Mouse (Mus musculus) hindbrain, postnatal 0 days (tissue): Measurements from ENCODE around the gene Tbck. TPM values are rescaled to one million over a fixed set of nuclear protein-coding genes. Genes with fewer than 3 reads are reported as not detected.

ENCODE experiments used
- ATAC-seq: fragments of 200-750 bp; cut with Nextera tagmentation; 2 replicates; pipeline ENCODE4 v1.8.0; 2017; ENCODE audit warnings: mild to moderate bottlenecking, moderate TSS enrichment, moderate library complexity
- DNase-seq: peaks from one replicate; pipeline ENCODE4 v3.0.0-alpha.2; 2015; ENCODE audit warnings: low spot score
- H3K27ac ChIP-seq: fragments of 300-500 bp; sonication (generic); 2 replicates; pipeline ENCODE4 v1.5.1; 2014; ENCODE audit warnings: mild to moderate bottlenecking
- H3K27me3 ChIP-seq: fragments of 300-500 bp; sonication (generic); 2 replicates; pipeline ENCODE4 v1.6.1; 2014; ENCODE audit warnings: low read length, mixed read lengths; ENCODE audit not compliant: insufficient read depth
- H3K36me3 ChIP-seq: fragments of 300-500 bp; sonication (generic); 2 replicates; pipeline ENCODE4 v1.6.1; 2014; ENCODE audit warnings: low read length, mixed read lengths; ENCODE audit not compliant: insufficient read depth
- H3K4me1 ChIP-seq: fragments of 300-500 bp; sonication (generic); 2 replicates; pipeline ENCODE4 v1.6.1; 2014; ENCODE audit warnings: antibody characterized with exemption, low read length, mixed read lengths; ENCODE audit not compliant: insufficient read depth
- H3K4me2 ChIP-seq: fragments of 300-500 bp; sonication (generic); 2 replicates; pipeline ENCODE4 v1.6.1; 2014; ENCODE audit warnings: low read depth, mild to moderate bottlenecking, low read length, moderate library complexity, mixed read lengths
- H3K4me3 ChIP-seq: fragments of 300-500 bp; sonication (generic); 2 replicates; pipeline ENCODE4 v1.5.1; 2014; ENCODE audit warnings: low read length
- H3K9ac ChIP-seq: fragments of 300-500 bp; sonication (generic); replicated peaks from 2 replicates; pipeline ENCODE4 v1.6.1; 2014; ENCODE audit warnings: mild to moderate bottlenecking, low read length, moderate library complexity, mixed read lengths
- H3K9me3 ChIP-seq: fragments of 300-500 bp; sonication (generic); 2 replicates; pipeline ENCODE4 v1.6.1; 2016; ENCODE audit warnings: low read length, mixed read lengths
- CTCF ChIP-seq: IDR thresholded peaks from 2 replicates; pipeline ENCODE4 v1.5.1; 2016; ENCODE audit warnings: antibody characterized with exemption, control low read depth, low read depth
- WGBS: fragments of 180-500 bp; shearing (Covaris S2); extraction: QIAGEN DNeasy Blood & Tissue Kit; methylation state at CpG from one replicate; pipeline ENCODE4 v1.1.7; 2014; 5-methylcytosine and 5-hydroxymethylcytosine counted together
- polyA plus RNA-seq: library from polyadenylated mRNA; unstranded; fragments of >200 nt; fragmentation: Nextera tagmentation; extraction: Ambion mirVana; gene quantifications from 2 replicates; pipeline ENCODE4 v1.2.1, GENCODE M21; 2015
- total RNA-seq: library from RNA; depleted of rRNA; stranded (reverse); fragments of >200 nt; gene quantifications from 2 replicates; pipeline ENCODE4 v1.2.3, GENCODE M21; 2014

Tbck gene
- total and polyA plus RNA-seq, 2 experiments from 2014 or later = 32.1 to 38.6 TPM

DNA sequence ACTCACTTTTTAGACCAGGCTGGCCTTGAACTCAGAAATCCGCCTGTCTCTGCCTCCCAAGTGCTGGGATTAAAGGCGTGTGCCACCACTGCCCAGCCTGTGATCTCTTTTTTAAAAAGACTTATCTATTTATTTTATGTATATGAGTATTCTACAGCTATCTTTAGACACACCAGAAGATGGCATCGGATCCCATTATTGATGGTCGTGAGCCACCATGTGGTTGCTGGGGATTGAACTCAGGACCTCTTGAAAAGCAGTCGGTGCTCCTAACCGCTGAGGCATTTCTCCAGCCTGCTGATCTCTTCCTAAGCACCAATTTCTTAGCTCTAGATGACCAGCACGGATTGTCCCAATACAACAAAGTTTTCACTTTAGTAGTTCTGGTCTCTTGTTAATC is 30.0 kb upstream of the Tbck start:
- H3K4me2 ChIP-seq = no peak overlapping the region
- no peaks in the 10 kb centered on the region for H3K4me1 ChIP-seq
- no peaks in the 10 kb centered on the region for H3K27me3 ChIP-seq
- peaks cover 3% of the 10 kb centered on the region; the same call in 1 of the 2 replicates for H3K36me3 ChIP-seq
- no peak overlapping the region for H3K27ac ChIP-seq
- WGBS = 90% methylated on average over 7 of the region's 7 CpGs
- H3K9me3 ChIP-seq = no peaks in the 10 kb centered on the region
- H3K9ac ChIP-seq = no peak overlapping the region
- DNase-seq (no peak), ATAC-seq (no peak)
- no peak for TF ChIP-seq CTCF
- no peak overlapping the region for H3K4me3 ChIP-seq

DNA sequence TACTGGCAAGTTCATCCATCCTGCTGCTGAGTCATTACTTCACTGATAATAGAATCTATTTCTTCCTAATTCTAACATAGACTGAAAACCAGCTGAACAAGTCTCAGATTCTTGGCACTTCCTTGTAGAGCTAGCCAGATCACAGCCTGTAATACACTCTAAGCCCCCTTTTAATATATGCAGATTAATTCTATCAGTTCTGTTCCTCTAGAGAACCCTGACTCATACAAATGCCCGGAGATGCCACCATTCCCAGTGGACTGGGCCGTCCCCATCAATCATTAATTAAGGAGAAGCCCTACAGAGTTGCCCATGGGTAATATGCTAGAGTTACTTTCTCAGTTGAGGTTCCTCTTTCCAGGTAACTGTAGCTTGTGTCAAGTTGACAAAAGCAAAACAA is 28.0 kb upstream of the Tbck start:
- no peak for ATAC-seq
- H3K4me2 ChIP-seq = no peak overlapping the region
- 59% methylated on average over 2 of the region's 2 CpGs for WGBS
- H3K36me3 ChIP-seq = peaks cover 16% of the 10 kb centered on the region
- H3K4me1 ChIP-seq = no peaks in the 10 kb centered on the region
- no peak for DNase-seq
- no peak overlapping the region for H3K4me3 ChIP-seq
- H3K9ac ChIP-seq = no peak overlapping the region
- H3K9me3 ChIP-seq = no peaks in the 10 kb centered on the region
- no peak overlapping the region for H3K27ac ChIP-seq
- no peak for TF ChIP-seq CTCF
- no peaks in the 10 kb centered on the region for H3K27me3 ChIP-seq

GRCm38 (mm10) chr3:132677494-132677893 is 6.5 kb upstream of the Tbck start:
- H3K27ac ChIP-seq = no peak overlapping the region
- no peak overlapping the region for H3K4me3 ChIP-seq
- no peaks in the 10 kb centered on the region for H3K27me3 ChIP-seq
- WGBS = 89% methylated on average over 2 of the region's 2 CpGs
- no peak overlapping the region for H3K4me2 ChIP-seq
- no peaks in the 10 kb centered on the region for H3K9me3 ChIP-seq
- H3K36me3 ChIP-seq = peaks cover 13% of the 10 kb centered on the region
- TF ChIP-seq CTCF = no peak
- ATAC-seq (no peak), DNase-seq (no peak)
- no peak overlapping the region for H3K9ac ChIP-seq
- H3K4me1 ChIP-seq = no peaks in the 10 kb centered on the region

GRCm38 (mm10) chr3:132684231-132684928 is 436 bp downstream of the Tbck start, which contains the start of gene Aimp1:
TSS of gene Aimp1 (minus strand) at chr3:132684370.
- DNase-seq = no peak
- TF ChIP-seq CTCF = no peak
- Histone ChIP-seq H3K4me1 (peaks cover 4% of the 10 kb centered on the region; the same call in 1 of the 2 replicates), H3K36me3 (peaks cover 7% of the 10 kb centered on the region; the same call in 1 of the 2 replicates), H3K27ac (peak within 1 kb of the TSS; percentile 91), H3K4me3 (peak within 1 kb of the TSS; percentile 86), H3K9ac (peak within 1 kb of the TSS; percentile 88), H3K9me3 (no peaks in the 10 kb centered on the region), H3K27me3 (no peaks in the 10 kb centered on the region), H3K4me2 (peak within 1 kb of the TSS; percentile 82)
- ATAC-seq = no peak; the same call in 1 of the 2 replicates
- WGBS = 3% methylated on average over 27 of the region's 27 CpGs

- Histone ChIP-seq H3K4me3 (no peak overlapping the region), H3K36me3 (no peaks in the 10 kb centered on the region), H3K9me3 (no peaks in the 10 kb centered on the region), H3K27ac (no peak overlapping the region), H3K9ac (no peak overlapping the region), H3K4me2 (no peak overlapping the region), H3K27me3 (no peaks in the 10 kb centered on the region), H3K4me1 (no peaks in the 10 kb centered on the region)
- peak; percentile 77 for DNase-seq
- peak; percentile 75 for ATAC-seq
- WGBS = 74% methylated on average over 3 of the region's 3 CpGs
- TF ChIP-seq CTCF = peak; percentile 83
These were observed 17.4 kb downstream of the Tbck start for GRCm38 (mm10) chr3:132701368-132701767.

GRCm38 (mm10) chr3:132704216-132704615 is 20.3 kb downstream of the Tbck start:
- no peak for TF ChIP-seq CTCF
- Histone ChIP-seq H3K4me2 (no peak overlapping the region), H3K27me3 (no peaks in the 10 kb centered on the region), H3K9me3 (no peaks in the 10 kb centered on the region), H3K27ac (no peak overlapping the region), H3K36me3 (no peaks in the 10 kb centered on the region), H3K4me1 (no peaks in the 10 kb centered on the region), H3K9ac (no peak overlapping the region), H3K4me3 (no peak overlapping the region)
- no peak for DNase-seq
- 84% methylated on average over 3 of the region's 3 CpGs for WGBS
- ATAC-seq = no peak

GRCm38 (mm10) chr3:132706977-132707376 is 23.0 kb downstream of the Tbck start:
- ATAC-seq (no peak), DNase-seq (no peak)
- Histone ChIP-seq H3K9ac (no peak overlapping the region), H3K36me3 (no peaks in the 10 kb centered on the region), H3K4me1 (no peaks in the 10 kb centered on the region), H3K27me3 (no peaks in the 10 kb centered on the region), H3K27ac (no peak overlapping the region), H3K4me3 (no peak overlapping the region), H3K4me2 (no peak overlapping the region), H3K9me3 (no peaks in the 10 kb centered on the region)
- TF ChIP-seq CTCF = no peak
- 80% methylated on average over 4 of the region's 4 CpGs for WGBS
